Mouse (Mus musculus) MEL (cell line): ENCODE data around the gene 5730455P16Rik. TPM values are rescaled to one million over a fixed set of nuclear protein-coding genes. Genes with fewer than 3 reads are reported as not detected.
A peak's percentile ranks its signal among the peaks of the same experiment; 100 is the strongest.

Experiments
- DNase-seq: peaks from one replicate; pipeline ENCODE4 v3.0.0; 2011; ENCODE audit warnings: low read depth, low spot score
- H3K27ac ChIP-seq: 2 replicates; pipeline ENCODE4 v1.5.1; 2012; ENCODE audit warnings: low read depth, mild to moderate bottlenecking, control low read depth, low read length, moderate library complexity; ENCODE audit not compliant: control insufficient read depth
- H3K27me3 ChIP-seq, 2 experiments: fragments of 150-350 bp in 1 of 2; sonication (generic) in 1 of 2; 2 replicates each; pipeline ENCODE4 v1.6.1; 2012; ENCODE audit warnings: low read length in 2 of 2, mild to moderate bottlenecking in 2 of 2, improper control_type of control experiment in 1 of 2, moderate library complexity in 1 of 2; ENCODE audit not compliant: insufficient read depth in 2 of 2, control insufficient read depth in 1 of 2
- H3K36me3 ChIP-seq, 2 experiments: 2 replicates each; pipeline ENCODE4 v1.6.1; 2012 to 2014; ENCODE audit warnings: low read length in 2 of 2, improper control_type of control experiment in 1 of 2, inconsistent platforms in 1 of 2, mild to moderate bottlenecking in 1 of 2; ENCODE audit not compliant: insufficient read depth in 2 of 2, control insufficient read depth in 1 of 2
- H3K4me1 ChIP-seq, 2 experiments: fragments of 150-350 bp in 1 of 2; sonication (generic) in 1 of 2; 2 replicates each; pipeline ENCODE4 v1.6.1; 2012; ENCODE audit warnings: low read length in 2 of 2, improper control_type of control experiment in 1 of 2, mild to moderate bottlenecking in 1 of 2; ENCODE audit not compliant: insufficient read depth in 2 of 2, control insufficient read depth in 1 of 2
- H3K4me3 ChIP-seq, 2 experiments: fragments of 150-350 bp in 1 of 2; sonication (generic) in 1 of 2; 2 replicates each; pipeline ENCODE4 v1.5.1; 2012; ENCODE audit warnings: low read depth in 2 of 2, low read length in 2 of 2, mild to moderate bottlenecking in 2 of 2, moderate library complexity in 2 of 2, control low read depth in 1 of 2, improper control_type of control experiment in 1 of 2; ENCODE audit not compliant: control insufficient read depth in 1 of 2, insufficient read depth in 1 of 2
- H3K79me2 ChIP-seq: 2 replicates; pipeline ENCODE4 v1.6.1; 2012; ENCODE audit warnings: mild to moderate bottlenecking, low read length, moderate library complexity; ENCODE audit not compliant: control insufficient read depth, poor library complexity, insufficient read depth
- H3K9ac ChIP-seq: 2 replicates; pipeline ENCODE4 v1.6.1; 2012; ENCODE audit warnings: low read depth, mild to moderate bottlenecking, control low read depth, low read length, moderate library complexity; ENCODE audit not compliant: control insufficient read depth, poor library complexity, severe bottlenecking
- H3K9me3 ChIP-seq: fragments of 150-350 bp; sonication (generic); replicated peaks from 2 replicates; pipeline ENCODE4 v1.6.1; 2012; ENCODE audit warnings: mild to moderate bottlenecking, low read length, improper control_type of control experiment, moderate library complexity; ENCODE audit not compliant: insufficient read depth
- CHD2 ChIP-seq: IDR thresholded peaks from 2 replicates; pipeline ENCODE4 v1.6.1; 2011; ENCODE audit warnings: low read length, improper control_type of control experiment
- CTCF ChIP-seq, 3 experiments: IDR thresholded peaks in 2 of 3; conservative IDR thresholded peaks in 1 of 3; 2 replicates each; pipeline ENCODE4 v1.5.1; 2011 to 2012; ENCODE audit warnings: low read length in 3 of 3, low read depth in 2 of 3, mild to moderate bottlenecking in 2 of 3, improper control_type of control experiment in 1 of 3, inconsistent platforms in 1 of 3, mixed read lengths in 1 of 3, moderate library complexity in 1 of 3; ENCODE audit not compliant: control insufficient read depth in 1 of 3, insufficient read depth in 1 of 3, poor library complexity in 1 of 3, severe bottlenecking in 1 of 3
- E2F4 ChIP-seq: IDR thresholded peaks from 2 replicates; pipeline ENCODE4 v1.6.1; 2011; ENCODE audit warnings: low read depth, low read length, improper control_type of control experiment, borderline replicate concordance
- ETS1 ChIP-seq: IDR thresholded peaks from 2 replicates; pipeline ENCODE4 v1.6.1; 2012; ENCODE audit warnings: low read depth, mild to moderate bottlenecking, inconsistent platforms, low read length, improper control_type of control experiment, moderate library complexity
- GABPA ChIP-seq: IDR thresholded peaks from 2 replicates; pipeline ENCODE4 v1.6.1; 2012; ENCODE audit warnings: low read depth, mild to moderate bottlenecking, inconsistent platforms, low read length, improper control_type of control experiment, moderate library complexity
- GATA1 ChIP-seq: IDR thresholded peaks from 2 replicates; pipeline ENCODE4 v1.6.1; 2011; ENCODE audit warnings: low read depth, low read length, improper control_type of control experiment
- HCFC1 ChIP-seq: IDR thresholded peaks from 2 replicates; pipeline ENCODE4 v1.6.1; 2012; ENCODE audit warnings: low read depth, mild to moderate bottlenecking, inconsistent platforms, low read length, improper control_type of control experiment, moderate library complexity
- JUND ChIP-seq: IDR thresholded peaks from 2 replicates; pipeline ENCODE4 v1.6.1; 2011; ENCODE audit warnings: low read depth, mild to moderate bottlenecking, improper control_type of control experiment, low read length
- MAX ChIP-seq: IDR thresholded peaks from 2 replicates; pipeline ENCODE4 v1.6.1; 2011; ENCODE audit warnings: low read length, improper control_type of control experiment
- MAZ ChIP-seq: IDR thresholded peaks from 2 replicates; pipeline ENCODE4 v1.6.1; 2012; ENCODE audit warnings: low read depth, mild to moderate bottlenecking, inconsistent platforms, low read length, improper control_type of control experiment
- MEF2A ChIP-seq: IDR thresholded peaks from 2 replicates; pipeline ENCODE4 v1.6.1; 2014; ENCODE audit warnings: low read depth, mild to moderate bottlenecking, inconsistent platforms, low read length, improper control_type of control experiment; ENCODE audit not compliant: poor library complexity, insufficient replicate concordance, severe bottlenecking; ENCODE audit errors: extremely low read depth
- MXI1 ChIP-seq: IDR thresholded peaks from 2 replicates; pipeline ENCODE4 v1.6.1; 2011; ENCODE audit warnings: mild to moderate bottlenecking, low read depth, low read length, improper control_type of control experiment
- MYB ChIP-seq: IDR thresholded peaks from 2 replicates; pipeline ENCODE4 v1.6.1; 2011; ENCODE audit warnings: mild to moderate bottlenecking, low read depth, low read length, improper control_type of control experiment
- MYC ChIP-seq: IDR thresholded peaks from 2 replicates; pipeline ENCODE4 v1.6.1; 2011; ENCODE audit warnings: low read depth, mild to moderate bottlenecking, low read length, improper control_type of control experiment, moderate library complexity
- NELFE ChIP-seq: IDR thresholded peaks from 2 replicates; pipeline ENCODE4 v1.6.1; 2011; ENCODE audit warnings: low read depth, low read length, improper control_type of control experiment
- NRF1 ChIP-seq: IDR thresholded peaks from 2 replicates; pipeline ENCODE4 v1.6.1; 2014; ENCODE audit warnings: low read depth, mild to moderate bottlenecking, inconsistent platforms, low read length, improper control_type of control experiment, moderate library complexity; ENCODE audit not compliant: poor library complexity, insufficient read depth, severe bottlenecking
- POLR2A ChIP-seq, 2 experiments: IDR thresholded peaks; 2 replicates each; pipeline ENCODE4 v1.6.1; 2011 to 2012; ENCODE audit warnings: low read length in 2 of 2, mild to moderate bottlenecking in 2 of 2, control low read depth in 1 of 2, improper control_type of control experiment in 1 of 2, low read depth in 1 of 2, moderate library complexity in 1 of 2; ENCODE audit not compliant: control insufficient read depth in 1 of 2, insufficient read depth in 1 of 2, poor library complexity in 1 of 2
- POLR2AphosphoS2 ChIP-seq: IDR thresholded peaks from 2 replicates; pipeline ENCODE4 v1.6.1; 2011; ENCODE audit warnings: low read length, improper control_type of control experiment
- POLR2AphosphoS5 ChIP-seq: IDR thresholded peaks from 2 replicates; pipeline ENCODE4 v1.6.1; 2012; ENCODE audit warnings: low read depth, borderline replicate concordance, mild to moderate bottlenecking, inconsistent platforms, low read length, moderate library complexity, mixed read lengths
- RCOR1 ChIP-seq: IDR thresholded peaks from 2 replicates; pipeline ENCODE4 v1.6.1; 2012; ENCODE audit warnings: low read depth, mild to moderate bottlenecking, inconsistent platforms, low read length, improper control_type of control experiment
- SMC3 ChIP-seq: IDR thresholded peaks from 2 replicates; pipeline ENCODE4 v1.6.1; 2011; ENCODE audit warnings: low read depth, low read length, improper control_type of control experiment
- TAL1 ChIP-seq: IDR thresholded peaks from 2 replicates; pipeline ENCODE4 v1.6.1; 2012; ENCODE audit warnings: mild to moderate bottlenecking, inconsistent platforms, low read length, moderate library complexity, mixed read lengths
- TBP ChIP-seq: IDR thresholded peaks from 2 replicates; pipeline ENCODE4 v1.8.0; 2011; ENCODE audit warnings: low read depth, low read length, improper control_type of control experiment
- UBTF ChIP-seq: IDR thresholded peaks from 2 replicates; pipeline ENCODE4 v1.6.1; 2012; ENCODE audit warnings: low read depth, mild to moderate bottlenecking, inconsistent platforms, low read length, improper control_type of control experiment, moderate library complexity, borderline replicate concordance; ENCODE audit not compliant: insufficient read depth
- ZNF384 ChIP-seq: IDR thresholded peaks from 2 replicates; pipeline ENCODE4 v1.6.1; 2012; ENCODE audit warnings: low read depth, mild to moderate bottlenecking, inconsistent platforms, low read length, improper control_type of control experiment
- polyA plus RNA-seq, 2 experiments: library from polyadenylated mRNA; stranded (reverse) in 1 of 2; unstranded in 1 of 2; fragments of >175 nt in 1 of 2; fragments of >200 nt in 1 of 2; gene quantifications; 2 replicates each; pipeline versions ENCODE4 v1.2.1 to v1.2.4; 2012; ENCODE audit warnings: low replicate concordance in 2 of 2, low read depth in 1 of 2; ENCODE audit not compliant: insufficient read length in 2 of 2, insufficient read depth in 1 of 2, missing spikeins in 1 of 2
- total RNA-seq: library from RNA; depleted of rRNA; stranded (reverse); fragments of 300-350 nt; gene quantifications from 2 replicates; pipeline ENCODE4 v1.2.3, GENCODE M21; 2012

The 5730455P16Rik gene
- total and polyA plus RNA-seq, 3 experiments: 9.5 to 10.1 TPM; not detected in 1

DNA sequence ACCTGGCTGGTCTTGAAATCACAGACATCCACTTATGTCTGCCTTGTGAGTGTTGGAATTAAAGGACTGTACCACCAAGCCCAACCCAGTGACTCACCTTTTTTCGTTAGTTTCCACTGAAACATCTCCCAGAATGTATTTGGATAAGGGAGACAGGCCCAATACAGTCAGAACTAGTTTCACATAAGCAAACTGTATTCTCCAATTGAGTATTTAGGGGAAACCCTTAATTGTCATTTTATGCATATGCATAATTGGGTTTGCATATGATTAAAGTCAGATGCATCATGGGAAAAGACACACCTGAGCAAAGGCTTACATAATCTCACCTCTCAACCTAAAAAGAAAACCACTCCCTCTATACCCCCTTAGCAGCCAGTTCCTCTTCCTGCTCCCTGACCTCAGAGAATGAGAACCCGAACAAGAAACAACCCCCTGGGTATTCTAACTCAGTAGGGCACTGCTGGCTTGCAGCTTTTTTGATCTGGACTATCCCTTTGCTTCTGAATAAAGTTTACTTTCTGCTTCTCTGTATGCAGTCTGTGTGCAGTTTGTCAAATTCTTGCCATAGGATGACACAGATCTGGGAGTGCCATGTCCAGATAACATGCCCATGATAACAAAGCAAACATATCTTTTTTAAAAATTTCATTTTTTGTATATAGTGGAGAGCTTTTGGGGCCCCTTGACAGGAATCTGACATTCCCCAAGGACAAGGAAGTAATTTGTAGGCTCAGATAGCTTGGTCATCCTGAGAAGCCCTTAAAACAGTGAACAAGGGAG lies 42.6 kb upstream of the 5730455P16Rik start (continued):
- TF ChIP-seq CHD2: no peak; the same call in 1 of the 2 replicates
- TF ChIP-seq MXI1: peak; percentile 15; the same call in 1 of the 2 replicates
- TF ChIP-seq MYC: no peak
- no peak; the same call in 1 of the 2 replicates for TF ChIP-seq ZNF384
- TF ChIP-seq JUND: no peak
- TF ChIP-seq ETS1: 0 out of 2 replicates have a peak, but pooled peaks have one; percentile 47
- TF ChIP-seq MYB: no peak
- no peak for TF ChIP-seq E2F4
- TF ChIP-seq SMC3: no peak
- no peak for TF ChIP-seq MAX
- no peak for TF ChIP-seq HCFC1
- no peak for TF ChIP-seq UBTF
- TF ChIP-seq NRF1: no peak
- peak; percentile 79 for TF ChIP-seq GATA1
- TF ChIP-seq MEF2A: no peak
- 0 out of 2 replicates have a peak, but pooled peaks have one; percentile 40 for TF ChIP-seq TBP
- TF ChIP-seq MAZ: peak; percentile 53; the same call in 1 of the 2 replicates
- no peak for TF ChIP-seq POLR2A (IDR thresholded peaks at IDR 0.05; ENCODE audit: control insufficient read depth in 1 of 2, insufficient read depth in 1 of 2, low read depth in 1 of 2, low read length in 2 of 2, poor library complexity in 1 of 2)
- TF ChIP-seq GABPA: no peak
- TF ChIP-seq RCOR1: no peak; the same call in 1 of the 2 replicates
- no peak for TF ChIP-seq NELFE
- no peak for TF ChIP-seq POLR2AphosphoS5
- TF ChIP-seq CTCF (IDR thresholded peaks at IDR 0.05 in 2 of 3, conservative IDR thresholded peaks at IDR 0.05 in 1 of 3; ENCODE audit: control insufficient read depth in 1 of 3, insufficient read depth in 1 of 3, low read depth in 2 of 3, low read length in 3 of 3, poor library complexity in 1 of 3, severe bottlenecking in 1 of 3): no peak

- Histone ChIP-seq H3K4me3 (no peak overlapping the region), H3K36me3 (peaks cover 0 to 25% of the 10 kb centered on the region in 2 experiments; a peak in 3 of 4 replicates)
Observed at GRCm38 (mm10) chr11:80419743-80420142, 41.9 kb upstream of the 5730455P16Rik start.

More at GRCm38 (mm10) chr11:80419743-80420142, 41.9 kb upstream of the 5730455P16Rik start:
- Histone ChIP-seq H3K27ac (no peak overlapping the region), H3K79me2 (no peaks in the 10 kb centered on the region), H3K27me3 (no peaks in the 10 kb centered on the region), H3K9ac (no peak overlapping the region; the same call in 1 of the 2 replicates), H3K9me3 (no peaks in the 10 kb centered on the region), H3K4me1 (peaks cover 14 to 24% of the 10 kb centered on the region in 2 experiments)
- TF ChIP-seq POLR2AphosphoS2: peak; percentile 56; the same call in 1 of the 2 replicates
- no peak for TF ChIP-seq MYC
- TF ChIP-seq MYB: no peak
- no peak for TF ChIP-seq TAL1
- DNase-seq: peak; percentile 53
